Mouse (Mus musculus) lung, adult 2 months (tissue): Measurements from ENCODE around the gene Scyl2.

ENCODE experiments used
- CTCF ChIP-seq: fragments of 200-500 bp; IDR thresholded peaks from 2 replicates; pipeline ENCODE4 v1.5.1; 2011; ENCODE audit warnings: mild to moderate bottlenecking, low read length, control low read depth; ENCODE audit not compliant: insufficient read depth
- POLR2A ChIP-seq: fragments of 200-500 bp; IDR thresholded peaks from 2 replicates; pipeline ENCODE4 v1.6.1; 2011; ENCODE audit warnings: low read depth, mild to moderate bottlenecking, control low read depth, low read length, borderline replicate concordance; ENCODE audit errors: extremely low read depth

DNA sequence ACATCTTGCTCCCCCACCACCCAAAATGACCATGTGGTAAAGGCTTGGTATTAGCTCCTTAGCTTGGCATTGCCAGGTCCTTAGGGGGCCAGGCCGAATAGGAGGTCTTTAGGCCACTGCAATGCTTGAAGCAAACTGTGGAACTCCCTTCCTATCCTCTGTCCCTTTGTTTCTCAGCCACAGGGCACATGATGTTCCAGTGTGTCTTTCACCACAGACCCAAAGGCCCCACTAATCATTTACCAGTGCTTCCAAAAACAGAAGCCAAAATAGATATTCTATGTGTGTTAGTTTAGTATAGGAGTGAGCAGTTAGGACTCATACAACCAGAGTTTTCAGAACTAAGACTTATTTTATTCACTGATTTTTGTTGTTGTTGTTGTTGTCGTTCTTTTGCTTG is 59.4 kb downstream of the Scyl2 start:
- TF ChIP-seq CTCF, result no peak
- TF ChIP-seq POLR2A, result no peak
